In genomic region chr7:143153915-143154373, GRCm38 (mm10) we compare ENCODE assay signal across 8 mouse cellular contexts. TPM values are rescaled to one million over a fixed set of nuclear protein-coding genes. Genes with fewer than 3 reads are reported as not detected.
DNase-seq lines count a peak whose midpoint lies in the region; ATAC-seq and TF ChIP-seq lines count a peak whose summit lies in the region.

No protein-coding gene starts in this region.

- no peak overlapping the region for H3ac ChIP-seq in C2C12 (ENCODE audit: control insufficient read depth, insufficient read length, low read depth)
- H3ac ChIP-seq in myocyte (ENCODE audit: control insufficient read depth, insufficient read length) = no peak overlapping the region

- H3K4me1 ChIP-seq in erythroblast, embryonic 14.5 days (ENCODE audit: control insufficient read depth) = peaks cover 9% of the 10 kb centered on the region
- peaks cover 34% of the 10 kb centered on the region for H3K4me1 ChIP-seq in heart, embryonic 12.5 days (replicated peaks)
- H3K4me1 ChIP-seq in kidney, embryonic 16.5 days (ENCODE audit: insufficient read depth, low read length) = peaks cover 18% of the 10 kb centered on the region
- H3K4me1 ChIP-seq in liver, adult 2 months (ENCODE audit: control insufficient read depth, insufficient read depth, low read length) = no peaks in the 10 kb centered on the region

- H3K4me3 ChIP-seq in C2C12 (ENCODE audit: insufficient read depth, poor library complexity, severe bottlenecking) (no peak overlapping the region), myocyte (no peak overlapping the region)
- peak overlapping the region; percentile 28 for H3K4me3 ChIP-seq in erythroblast, embryonic 14.5 days (replicated peaks)
- H3K4me3 ChIP-seq in heart, embryonic 12.5 days = peak overlapping the region; percentile 29
- H3K4me3 ChIP-seq in kidney, embryonic 16.5 days (ENCODE audit: low read length) = peak overlapping the region; percentile 32
- peak overlapping the region; percentile 43; the same call in 1 of the 2 replicates for H3K4me3 ChIP-seq in liver, adult 2 months (ENCODE audit: insufficient read depth, low read depth, low read length)

- DNase-seq in brain, embryonic 14.5 days (ENCODE audit: low read depth) = peak; percentile 90
- DNase-seq in liver, adult 2 months (ENCODE audit: extremely low read depth, low read depth, low spot score) = peak; percentile 51
- DNase-seq in spleen, postnatal 4 days (ENCODE audit: low spot score in 2 of 2) = peak; percentile 70 to 88

- no peaks in the 10 kb centered on the region for H3K36me3 ChIP-seq in C2C12 (ENCODE audit: control insufficient read depth, insufficient read depth)
- H3K36me3 ChIP-seq in erythroblast, embryonic 14.5 days (ENCODE audit: control insufficient read depth) = no peaks in the 10 kb centered on the region
- no peaks in the 10 kb centered on the region for H3K36me3 ChIP-seq in heart, embryonic 12.5 days
- no peaks in the 10 kb centered on the region for H3K36me3 ChIP-seq in kidney, embryonic 16.5 days (ENCODE audit: insufficient read depth, low read length)
- no peaks in the 10 kb centered on the region for H3K36me3 ChIP-seq in liver, adult 2 months (ENCODE audit: control insufficient read depth, insufficient read depth, low read length)
- no peaks in the 10 kb centered on the region for H3K36me3 ChIP-seq in myocyte (ENCODE audit: control insufficient read depth, insufficient read depth)

- no peak for TF ChIP-seq POLR2A in brain, embryonic 14.5 days (IDR thresholded peaks at IDR 0.05; ENCODE audit: borderline replicate concordance, extremely low read depth, insufficient read depth, insufficient read length, poor library complexity, severe bottlenecking)
- no peak for TF ChIP-seq POLR2A in liver, adult 2 months (IDR thresholded peaks at IDR 0.05; ENCODE audit: extremely low read depth, insufficient read depth, low read length)
- TF ChIP-seq POLR2A in myocyte (IDR thresholded peaks at IDR 0.05; ENCODE audit: insufficient read length, low read depth) = no peak

- peak overlapping the region; percentile 88 for H3K27ac ChIP-seq in heart, embryonic 12.5 days (ENCODE audit: poor library complexity, severe bottlenecking)
- peak overlapping the region; percentile 59 for H3K27ac ChIP-seq in kidney, embryonic 16.5 days (ENCODE audit: low read length)
- H3K27ac ChIP-seq in liver, adult 2 months (replicated peaks; ENCODE audit: insufficient read depth, low read depth, low read length) = no peak overlapping the region

- H3K27me3 ChIP-seq in C2C12 (ENCODE audit: control insufficient read depth, insufficient read depth, insufficient read length) = peaks cover 4% of the 10 kb centered on the region
- H3K27me3 ChIP-seq in erythroblast, embryonic 14.5 days (ENCODE audit: control insufficient read depth) = peaks cover 7% of the 10 kb centered on the region
- H3K27me3 ChIP-seq in heart, embryonic 12.5 days (replicated peaks) = no peaks in the 10 kb centered on the region
- no peaks in the 10 kb centered on the region for H3K27me3 ChIP-seq in kidney, embryonic 16.5 days (ENCODE audit: insufficient read depth, low read length)
- H3K27me3 ChIP-seq in liver, adult 2 months (ENCODE audit: control insufficient read depth, insufficient read depth, low read length) = no peaks in the 10 kb centered on the region
- H3K27me3 ChIP-seq in myocyte (ENCODE audit: control insufficient read depth, insufficient read depth, insufficient read length) = peaks cover 9% of the 10 kb centered on the region

- ATAC-seq in heart, embryonic 12.5 days (ENCODE audit: insufficient number of reproducible peaks, low FRiP score) = peak; percentile 82
- peak; percentile 91 for ATAC-seq in kidney, embryonic 16.5 days (ENCODE audit: low FRiP score, low TSS enrichment)

- H3K79me3 ChIP-seq in C2C12 (ENCODE audit: low read depth) = no peaks in the 10 kb centered on the region

- H3K9ac ChIP-seq in heart, embryonic 12.5 days = peak overlapping the region; percentile 69
- peak overlapping the region; percentile 64 for H3K9ac ChIP-seq in kidney, embryonic 16.5 days (replicated peaks; ENCODE audit: low read length)
- H3K9ac ChIP-seq in liver, adult 2 months (ENCODE audit: low read depth, low read length) = peak overlapping the region; percentile 50; the same call in 1 of the 2 replicates

- no peaks in the 10 kb centered on the region for H3K9me3 ChIP-seq in erythroblast, embryonic 14.5 days (ENCODE audit: control insufficient read depth, low read length)
- no peaks in the 10 kb centered on the region for H3K9me3 ChIP-seq in heart, embryonic 12.5 days (replicated peaks)
- no peaks in the 10 kb centered on the region for H3K9me3 ChIP-seq in kidney, embryonic 16.5 days (ENCODE audit: low read length)

- H3K79me2 ChIP-seq in C2C12 (ENCODE audit: control insufficient read depth, insufficient read depth) (no peaks in the 10 kb centered on the region), myocyte (ENCODE audit: control insufficient read depth, insufficient read depth) (no peaks in the 10 kb centered on the region)
- H3K79me2 ChIP-seq in liver, adult 2 months (ENCODE audit: control insufficient read depth, insufficient read depth, low read length) = no peaks in the 10 kb centered on the region

- 4% methylated on average over 18 of the region's 18 CpGs for WGBS in heart, embryonic 12.5 days
- WGBS in kidney, embryonic 16.5 days = 2% methylated on average over 18 of the region's 18 CpGs
- 2% methylated on average over 18 of the region's 18 CpGs for WGBS in liver, adult 2 months

- peak; percentile 90 for TF ChIP-seq CTCF in C2C12 (IDR thresholded peaks at IDR 0.05; ENCODE audit: control insufficient read depth, insufficient read depth, insufficient read length)
- peak; percentile 95 for TF ChIP-seq CTCF in brain, embryonic 14.5 days (IDR thresholded peaks at IDR 0.05; ENCODE audit: borderline replicate concordance, extremely low read depth, insufficient read depth, insufficient read length)
- TF ChIP-seq CTCF in liver, adult 2 months (IDR thresholded peaks at IDR 0.05; ENCODE audit: low read depth, low read length) = peak; percentile 94

- peak overlapping the region; percentile 69 for H3K4me2 ChIP-seq in heart, embryonic 12.5 days
- peak overlapping the region; percentile 59 for H3K4me2 ChIP-seq in kidney, embryonic 16.5 days (replicated peaks; ENCODE audit: low read depth, low read length)
- peak overlapping the region; percentile 71 for H3K4me2 ChIP-seq in myocyte (ENCODE audit: low read depth)

TF ChIP-seq in C2C12, 6 proteins besides CTCF, POLR2A, EP300 and RAD21:
- TF ChIP-seq FOSL1 (IDR thresholded peaks at IDR 0.05; ENCODE audit: insufficient read depth, low read length, poor library complexity, severe bottlenecking) = no peak
- no peak for TF ChIP-seq MAX (IDR thresholded peaks at IDR 0.05)
- no peak for TF ChIP-seq MYOG (IDR thresholded peaks at IDR 0.05; ENCODE audit: control insufficient read depth, extremely low read depth, insufficient read length)
- no peak for TF ChIP-seq CEBPB (IDR thresholded peaks at IDR 0.05; ENCODE audit: low read depth)
- TF ChIP-seq MYOD1 (IDR thresholded peaks at IDR 0.05; ENCODE audit: control insufficient read depth, insufficient read length, low read depth) = no peak
- TF ChIP-seq USF1 (IDR thresholded peaks at IDR 0.05; ENCODE audit: low read depth) = no peak

TF ChIP-seq in myocyte, 11 proteins besides CTCF, POLR2A, EP300 and RAD21:
- TF ChIP-seq MAX (IDR thresholded peaks at IDR 0.05; ENCODE audit: low read depth) (no peak), MYOG (IDR thresholded peaks at IDR 0.05; ENCODE audit: control insufficient read depth in 1 of 3, insufficient read depth in 1 of 3, insufficient read length in 2 of 3, low read depth in 2 of 3) (no peak)

RNA-seq across cellular contexts. Expression of gene Kcnq1, which starts 47.8 kb away (rescaled TPM):
- polyA plus RNA-seq in C2C12 (2012; fragmentation: generic; extraction: Trizol) (not detected), myocyte (2012; fragmentation: generic; extraction: Trizol) (0.12 TPM)
- polyA plus RNA-seq in brain, embryonic 14.5 days (2012; rRNA removed) = 0.95 and 1.2 TPM in 2 replicates
- polyA plus RNA-seq in erythroblast, embryonic 14.5 days (2012) = 0.01 TPM in 1 of 2 replicates, not detected in the other
- polyA plus RNA-seq in heart, embryonic 12.5 days (2016; fragmentation: Nextera tagmentation; extraction: Ambion mirVana) = 12.9 and 15.8 TPM in 2 replicates
- polyA plus RNA-seq in kidney, embryonic 16.5 days (2015; fragmentation: Nextera tagmentation; extraction: Ambion mirVana) = 9.2 and 9.8 TPM in 2 replicates
- total RNA-seq in liver, adult 2 months (2014; rRNA removed) = 1.3 and 3.4 TPM in 2 replicates
- polyA plus RNA-seq in liver, adult 2 months (2012; rRNA removed) = 0.91 and 2.5 TPM in 2 replicates

RNA-seq across cellular contexts. Expression of gene Trpm5, which starts 59.5 kb away (rescaled TPM):
- polyA plus RNA-seq in C2C12 (2012; fragmentation: generic; extraction: Trizol) = 2.7 TPM
- 2.8 and 3.1 TPM in 2 replicates for polyA plus RNA-seq in brain, embryonic 14.5 days (2012; rRNA removed)
- polyA plus RNA-seq in erythroblast, embryonic 14.5 days (2012) = 0.02 TPM in 1 of 2 replicates, not detected in the other
- polyA plus RNA-seq in heart, embryonic 12.5 days (2016; fragmentation: Nextera tagmentation; extraction: Ambion mirVana) = 3.8 and 4.3 TPM in 2 replicates
- 6.0 and 6.9 TPM in 2 replicates for polyA plus RNA-seq in kidney, embryonic 16.5 days (2015; fragmentation: Nextera tagmentation; extraction: Ambion mirVana)
- total RNA-seq in liver, adult 2 months (2014; rRNA removed) = under 0.01 and 0.07 TPM in 2 replicates
- 0.02 TPM in 1 of 2 replicates, not detected in the other for polyA plus RNA-seq in liver, adult 2 months (2012; rRNA removed)
- polyA plus RNA-seq in myocyte (2012; fragmentation: generic; extraction: Trizol) = 6.9 TPM

Comparison
In these comparisons a context has a peak if more than half of its experiments do, and no peak if none do; other contexts are left out.
1. H3K4me3 ChIP-seq: peak in erythroblast, embryonic 14.5 days (single experiment), heart, embryonic 12.5 days (single experiment), kidney, embryonic 16.5 days (single experiment) and liver, adult 2 months (single experiment); none in C2C12 (single experiment) and myocyte (single experiment).
2. Peak in every context shown above with its lines, with median percentiles within 50 percentile points of each other: CTCF ChIP-seq, DNase-seq, H3K4me2 ChIP-seq and H3K9ac ChIP-seq.